Mouse (Mus musculus): Measurements from ENCODE around the gene Tgm2. TPM values are rescaled to one million over a fixed set of nuclear protein-coding genes. Genes with fewer than 3 reads are reported as not detected.

Gene Tgm2
- polyA plus RNA-seq, 1 experiment from 2014 or later = 93.1 TPM

DNA sequence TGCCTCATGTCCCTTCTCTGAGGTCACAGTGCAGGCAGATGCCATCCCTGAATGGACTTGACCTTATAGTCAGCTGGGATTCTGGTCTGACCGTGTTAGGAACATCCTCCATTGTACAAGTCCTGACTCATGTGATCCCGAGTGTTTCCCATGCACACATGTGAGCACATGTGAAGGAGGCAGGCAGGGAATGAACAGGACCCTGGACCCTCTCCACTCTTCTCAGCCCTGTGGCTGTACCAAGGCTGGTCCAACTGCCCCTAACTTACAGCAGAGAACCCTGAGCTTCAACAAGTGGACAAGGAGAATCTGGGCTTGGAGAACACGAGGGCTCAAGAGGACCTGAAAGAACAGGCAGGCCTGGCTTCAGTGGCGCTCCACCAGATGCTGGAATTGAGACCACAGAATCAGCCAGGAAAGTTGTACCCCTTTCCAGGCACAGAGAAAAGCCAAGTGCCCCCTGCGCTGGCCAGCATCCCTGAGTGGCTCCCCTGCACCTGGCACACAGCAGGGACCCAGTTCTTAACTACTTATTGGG is 639 bp downstream of the Tgm2 start:
- ATAC-seq (ENCODE audit: insufficient read depth, low FRiP score, low read depth) = no peak
- H3K4me3 ChIP-seq (replicated peaks) = peak overlapping the region; percentile 60

DNA sequence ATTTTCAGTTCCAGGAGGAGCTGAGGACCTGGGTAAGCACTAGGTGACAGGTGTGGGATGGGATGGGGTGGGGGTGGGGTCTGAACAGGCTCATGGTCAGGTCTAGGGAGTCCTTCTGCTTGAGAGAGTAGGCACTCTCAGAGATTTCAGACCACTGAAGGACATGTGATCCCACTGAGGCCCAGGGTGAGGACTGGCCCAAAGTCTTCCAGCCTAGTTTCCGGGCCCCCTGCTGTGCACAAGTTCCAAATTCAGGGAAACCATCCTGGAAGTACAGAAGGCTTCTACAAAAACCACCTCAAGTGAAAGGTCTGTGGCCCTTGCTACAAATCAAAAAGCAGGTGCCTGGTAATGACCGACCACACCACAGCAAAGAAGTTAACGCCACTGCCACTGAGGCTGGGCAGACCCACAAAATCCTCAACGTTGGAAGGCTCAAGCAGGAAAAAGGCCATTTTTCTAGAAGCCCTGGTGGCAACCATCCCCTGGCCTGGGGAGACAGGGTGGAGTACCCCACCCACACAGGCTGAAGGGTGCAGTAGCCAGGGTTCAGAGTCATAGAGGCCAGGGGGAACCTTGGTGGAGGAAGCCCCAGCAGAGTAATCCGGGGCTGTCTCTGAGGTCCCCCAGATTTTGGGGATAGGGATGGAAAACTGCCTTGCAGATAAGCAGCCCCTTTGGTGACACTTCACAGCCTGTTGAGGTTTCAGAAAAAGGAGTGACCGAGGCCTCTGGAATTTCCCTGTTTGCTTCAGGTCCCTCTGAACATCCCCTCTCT is 1.3 kb downstream of the Tgm2 start:
- no peak for ATAC-seq (ENCODE audit: insufficient read depth, low FRiP score, low read depth)
- H3K4me3 ChIP-seq (replicated peaks) = peak overlapping the region; percentile 60
- 66% methylated on average over 6 of the region's 6 CpGs for WGBS
- no peaks in the 10 kb centered on the region for H3K9me3 ChIP-seq
- no peaks in the 10 kb centered on the region for H3K36me3 ChIP-seq
- H3K27me3 ChIP-seq (replicated peaks) = no peaks in the 10 kb centered on the region
- H3K9ac ChIP-seq = peak overlapping the region; percentile 65; the same call in 1 of the 2 replicates
- peak overlapping the region; percentile 72 for H3K4me2 ChIP-seq
- H3K4me1 ChIP-seq = peaks cover 43% of the 10 kb centered on the region
- H3K27ac ChIP-seq = no peak overlapping the region

More for the DNA sequence above, 639 bp downstream of the Tgm2 start:
- peaks cover 37% of the 10 kb centered on the region for H3K4me1 ChIP-seq
- peak overlapping the region; percentile 44 for H3K27ac ChIP-seq
- no peaks in the 10 kb centered on the region for H3K27me3 ChIP-seq (replicated peaks)
- no peaks in the 10 kb centered on the region for H3K36me3 ChIP-seq
- H3K4me2 ChIP-seq = peak overlapping the region; percentile 72
- H3K9ac ChIP-seq = peak overlapping the region; percentile 65
- H3K9me3 ChIP-seq = no peaks in the 10 kb centered on the region
- WGBS = 57% methylated on average over 5 of the region's 5 CpGs

DNA sequence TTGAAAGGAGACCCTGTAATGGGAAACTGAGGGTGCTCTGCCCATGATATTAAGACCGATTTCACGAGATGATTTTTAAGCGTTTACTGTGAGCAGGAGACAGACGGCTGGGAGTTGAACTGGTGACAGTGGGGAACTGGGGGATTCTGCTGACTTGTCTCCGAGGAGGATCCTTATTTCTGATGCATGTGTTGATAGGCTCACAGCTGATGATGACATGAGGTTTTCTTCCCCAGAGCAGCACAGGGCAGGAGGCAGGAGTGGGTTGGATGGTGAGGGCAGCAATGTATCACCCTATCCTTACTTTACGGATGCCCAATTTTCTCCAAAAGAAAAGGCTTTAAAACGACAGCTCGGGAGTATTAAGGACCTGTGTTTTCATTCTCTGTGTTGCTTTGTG is 2.0 kb downstream of the Tgm2 start:
- Histone ChIP-seq H3K4me2 (peak overlapping the region; percentile 72), H3K27ac (peak overlapping the region; percentile 19; the same call in 1 of the 2 replicates), H3K4me3 (replicated peaks) (peak overlapping the region; percentile 60; the same call in 1 of the 2 replicates), H3K27me3 (replicated peaks) (no peaks in the 10 kb centered on the region), H3K9me3 (no peaks in the 10 kb centered on the region), H3K36me3 (no peaks in the 10 kb centered on the region), H3K9ac (no peak overlapping the region), H3K4me1 (peaks cover 49% of the 10 kb centered on the region)
- ATAC-seq (ENCODE audit: insufficient read depth, low FRiP score, low read depth) = no peak
- WGBS = 51% methylated on average over 8 of the region's 8 CpGs

DNA sequence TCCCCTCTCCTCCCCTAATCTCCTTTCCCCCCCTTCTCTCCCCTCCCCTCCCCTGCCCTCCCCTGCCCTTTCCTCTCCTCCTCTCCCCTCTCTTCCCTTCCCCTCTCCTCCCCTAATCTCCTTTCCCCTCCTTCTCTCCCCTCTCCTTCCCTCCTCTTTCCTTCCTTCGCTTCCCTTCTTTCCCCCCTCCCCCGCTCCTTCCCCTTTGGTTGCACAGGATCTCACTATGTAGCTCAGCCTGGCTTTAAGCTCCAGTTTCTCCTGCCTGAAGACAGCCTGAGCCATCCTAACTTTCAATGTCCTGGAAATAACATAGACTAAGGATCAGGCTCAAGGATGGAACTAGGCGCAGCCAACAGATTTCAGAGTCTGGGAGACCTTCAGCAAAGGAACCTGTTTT is 2.4 kb downstream of the Tgm2 start:
- Histone ChIP-seq H3K4me2 (peak overlapping the region; percentile 72), H3K4me1 (peaks cover 49% of the 10 kb centered on the region), H3K27me3 (replicated peaks) (no peaks in the 10 kb centered on the region), H3K27ac (peak overlapping the region; percentile 19; the same call in 1 of the 2 replicates), H3K9ac (no peak overlapping the region), H3K4me3 (replicated peaks) (peak overlapping the region; percentile 60; the same call in 1 of the 2 replicates), H3K9me3 (no peaks in the 10 kb centered on the region), H3K36me3 (no peaks in the 10 kb centered on the region)
- 46% methylated on average over 3 of the region's 3 CpGs for WGBS
- ATAC-seq (ENCODE audit: insufficient read depth, low FRiP score, low read depth) = no peak

DNA sequence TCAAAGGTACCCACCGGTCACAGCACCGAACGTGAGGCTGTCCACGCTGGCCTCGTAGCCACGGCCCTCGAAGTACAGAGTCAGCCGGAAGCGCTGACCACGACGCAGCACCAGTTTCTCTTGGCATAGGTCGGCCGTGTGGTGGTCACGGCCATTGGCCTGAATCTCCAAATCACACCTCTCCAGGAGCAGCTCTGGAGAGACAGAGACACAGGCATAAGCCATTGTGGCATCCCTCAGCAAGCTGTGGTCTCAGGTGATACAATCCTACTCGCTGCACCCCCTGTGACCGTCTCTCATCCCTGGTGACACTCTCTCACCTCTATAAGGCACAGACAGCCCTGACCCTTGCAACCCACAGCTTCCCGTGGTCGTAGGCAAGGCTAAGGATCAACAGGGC is 3.3 kb downstream of the Tgm2 start:
- peaks cover 49% of the 10 kb centered on the region for H3K4me1 ChIP-seq
- H3K9ac ChIP-seq = no peak overlapping the region
- H3K27ac ChIP-seq = peak overlapping the region; percentile 72; the same call in 1 of the 2 replicates
- no peaks in the 10 kb centered on the region for H3K27me3 ChIP-seq (replicated peaks)
- no peaks in the 10 kb centered on the region for H3K9me3 ChIP-seq
- 80% methylated on average over 18 of the region's 18 CpGs for WGBS
- no peak overlapping the region for H3K4me3 ChIP-seq (replicated peaks)
- ATAC-seq (ENCODE audit: insufficient read depth, low FRiP score, low read depth) = no peak
- peak overlapping the region; percentile 36 for H3K4me2 ChIP-seq
- no peaks in the 10 kb centered on the region for H3K36me3 ChIP-seq

DNA sequence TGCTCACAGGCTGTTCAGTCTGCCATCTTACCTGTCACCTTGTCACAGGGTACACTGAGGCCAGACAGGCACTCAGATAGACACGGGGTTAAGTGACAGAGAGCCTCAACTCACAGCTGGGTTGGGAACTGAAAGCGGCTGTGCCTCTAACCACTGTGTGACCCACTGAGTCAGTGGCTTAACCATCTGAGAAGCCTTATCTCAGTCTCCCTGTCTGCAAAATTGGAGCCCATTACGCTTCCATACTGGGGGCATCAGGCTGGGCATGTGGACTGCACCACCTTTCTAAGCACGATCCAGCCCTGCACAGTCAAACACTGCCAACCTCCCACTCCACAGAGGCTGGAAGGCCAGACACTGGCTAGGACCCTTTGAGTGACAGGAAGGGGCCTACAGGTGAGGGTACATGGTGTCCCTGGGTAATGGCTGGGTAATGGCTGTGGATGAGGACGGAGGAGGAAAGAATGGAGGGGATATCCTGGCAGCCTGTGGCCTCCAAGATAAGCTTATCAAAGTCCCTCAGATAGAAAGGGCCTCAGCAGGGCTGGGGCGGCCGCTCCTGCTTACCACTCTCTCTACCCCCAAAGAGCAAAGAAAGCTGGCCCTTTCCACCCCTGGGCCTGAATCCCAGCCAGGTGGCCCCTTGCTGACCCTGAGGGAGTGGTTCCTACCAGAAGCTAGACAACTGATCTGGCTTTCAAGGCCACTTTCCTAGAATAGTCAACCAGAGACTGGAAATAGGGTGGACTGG is 4.4 kb downstream of the Tgm2 start:
- Histone ChIP-seq H3K9me3 (no peaks in the 10 kb centered on the region), H3K4me1 (peaks cover 54% of the 10 kb centered on the region), H3K4me3 (replicated peaks) (no peak overlapping the region), H3K4me2 (no peak overlapping the region), H3K27ac (peak overlapping the region; percentile 72), H3K27me3 (replicated peaks) (no peaks in the 10 kb centered on the region), H3K9ac (no peak overlapping the region), H3K36me3 (no peaks in the 10 kb centered on the region)
- 68% methylated on average over 7 of the region's 7 CpGs for WGBS
- peak; percentile 76 for ATAC-seq (ENCODE audit: insufficient read depth, low FRiP score, low read depth)

DNA sequence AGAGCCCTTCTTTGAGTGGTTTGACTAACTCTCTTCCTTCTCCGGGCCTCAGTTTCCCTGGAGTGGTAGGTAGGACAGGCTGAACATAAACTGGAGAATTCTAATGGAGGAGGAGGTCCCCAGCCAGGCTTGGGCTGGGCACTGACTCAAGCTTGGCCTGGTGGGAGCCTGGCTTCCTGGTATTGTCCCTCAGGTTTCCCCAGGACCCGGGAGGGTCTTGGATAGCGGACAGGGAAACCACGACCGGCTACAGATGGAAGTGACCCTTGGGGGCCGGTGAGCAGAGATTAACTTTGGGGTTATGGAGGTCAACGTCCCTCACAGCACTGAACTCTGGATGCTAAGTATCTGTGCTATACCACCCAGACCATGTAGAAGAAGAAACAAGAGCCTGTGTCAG is 5.0 kb downstream of the Tgm2 start:
- Histone ChIP-seq H3K4me2 (no peak overlapping the region), H3K9ac (no peak overlapping the region), H3K4me1 (peaks cover 54% of the 10 kb centered on the region), H3K9me3 (no peaks in the 10 kb centered on the region), H3K36me3 (no peaks in the 10 kb centered on the region), H3K4me3 (replicated peaks) (no peak overlapping the region), H3K27ac (peak overlapping the region; percentile 72; the same call in 1 of the 2 replicates), H3K27me3 (replicated peaks) (no peaks in the 10 kb centered on the region)
- 75% methylated on average over 7 of the region's 7 CpGs for WGBS
- no peak for ATAC-seq (ENCODE audit: insufficient read depth, low FRiP score, low read depth)

DNA sequence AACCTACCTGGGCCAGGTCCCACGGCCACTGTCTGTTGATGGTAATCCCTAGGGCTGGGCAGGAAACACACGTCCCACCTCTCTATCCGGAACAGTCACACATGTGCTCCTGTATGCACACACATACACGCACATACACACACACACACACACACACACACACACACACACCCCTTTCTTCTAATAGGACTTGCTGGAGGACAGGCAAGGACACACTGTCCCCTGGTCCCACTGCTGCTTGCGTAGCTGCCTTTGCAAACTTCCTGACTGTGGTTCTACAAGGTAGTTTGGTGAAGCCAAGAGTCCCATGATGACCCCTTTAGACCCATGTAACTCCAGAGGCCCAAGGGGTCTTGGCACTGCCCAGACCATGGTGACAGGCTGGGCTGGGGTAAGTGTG is 5.6 kb downstream of the Tgm2 start:
- Histone ChIP-seq H3K4me2 (no peak overlapping the region), H3K9me3 (no peaks in the 10 kb centered on the region), H3K27ac (peak overlapping the region; percentile 61; the same call in 1 of the 2 replicates), H3K36me3 (no peaks in the 10 kb centered on the region), H3K9ac (no peak overlapping the region), H3K27me3 (replicated peaks) (no peaks in the 10 kb centered on the region), H3K4me1 (peaks cover 54% of the 10 kb centered on the region), H3K4me3 (replicated peaks) (no peak overlapping the region)
- 75% methylated on average over 5 of the region's 5 CpGs for WGBS
- ATAC-seq (ENCODE audit: insufficient read depth, low FRiP score, low read depth) = no peak

DNA sequence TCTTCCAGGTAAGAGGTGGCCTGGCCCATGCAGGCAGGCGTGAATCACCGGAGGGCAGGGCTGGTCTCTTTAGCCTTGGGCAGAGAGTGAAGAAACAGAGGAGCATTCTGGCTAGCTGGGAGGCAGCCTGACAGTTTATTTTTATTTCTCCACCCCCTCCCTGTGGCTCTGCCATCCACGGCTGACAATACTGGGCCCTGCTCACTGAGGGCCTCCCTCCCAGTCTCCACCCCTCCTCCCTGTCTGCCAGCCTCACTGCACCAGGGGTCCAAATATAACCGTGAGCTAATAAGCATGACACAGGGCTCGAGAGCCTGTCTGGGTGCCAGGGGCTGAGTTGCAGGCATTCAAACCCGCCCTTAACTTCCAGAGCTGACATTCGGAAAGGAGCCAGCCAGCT is 6.6 kb downstream of the Tgm2 start:
- Histone ChIP-seq H3K36me3 (0 out of 2 replicates have a peak, but pooled peaks cover 5% of the 10 kb centered on the region), H3K9me3 (no peaks in the 10 kb centered on the region), H3K9ac (no peak overlapping the region), H3K4me2 (no peak overlapping the region), H3K4me3 (replicated peaks) (no peak overlapping the region), H3K27ac (peak overlapping the region; percentile 54; the same call in 1 of the 2 replicates), H3K27me3 (replicated peaks) (no peaks in the 10 kb centered on the region), H3K4me1 (peaks cover 49% of the 10 kb centered on the region)
- 0 out of 2 replicates have a peak, but pooled peaks have one; percentile 12 for ATAC-seq (ENCODE audit: insufficient read depth, low FRiP score, low read depth)
- 49% methylated on average over 7 of the region's 7 CpGs for WGBS

DNA sequence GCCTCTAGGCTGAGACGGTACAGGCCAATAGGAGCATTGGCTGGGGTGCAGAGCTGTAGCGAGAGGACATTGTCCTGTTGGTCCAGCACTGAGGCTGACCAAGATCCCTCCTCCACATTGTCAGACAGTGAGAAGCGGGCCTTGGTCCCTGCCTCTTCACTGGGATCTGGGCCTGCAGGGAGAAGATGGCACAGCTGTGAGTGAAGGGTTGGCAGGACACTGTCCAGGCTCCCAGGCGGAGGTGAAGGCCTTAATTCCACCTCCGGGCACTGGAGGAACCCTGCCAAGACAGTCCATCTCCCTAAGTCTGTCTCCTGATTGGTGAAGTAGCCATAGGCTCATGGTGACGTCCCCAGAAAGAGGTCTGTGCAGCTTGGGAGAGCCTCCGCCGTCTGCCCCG is 7.5 kb downstream of the Tgm2 start:
- no peaks in the 10 kb centered on the region for H3K9me3 ChIP-seq
- H3K4me2 ChIP-seq = no peak overlapping the region
- no peaks in the 10 kb centered on the region for H3K27me3 ChIP-seq (replicated peaks)
- H3K9ac ChIP-seq = no peak overlapping the region
- no peak overlapping the region for H3K4me3 ChIP-seq (replicated peaks)
- H3K36me3 ChIP-seq = 0 out of 2 replicates have a peak, but pooled peaks cover 5% of the 10 kb centered on the region
- peaks cover 45% of the 10 kb centered on the region for H3K4me1 ChIP-seq
- 95% methylated on average over 9 of the region's 9 CpGs for WGBS
- H3K27ac ChIP-seq = no peak overlapping the region
- no peak for ATAC-seq (ENCODE audit: insufficient read depth, low FRiP score, low read depth)

DNA sequence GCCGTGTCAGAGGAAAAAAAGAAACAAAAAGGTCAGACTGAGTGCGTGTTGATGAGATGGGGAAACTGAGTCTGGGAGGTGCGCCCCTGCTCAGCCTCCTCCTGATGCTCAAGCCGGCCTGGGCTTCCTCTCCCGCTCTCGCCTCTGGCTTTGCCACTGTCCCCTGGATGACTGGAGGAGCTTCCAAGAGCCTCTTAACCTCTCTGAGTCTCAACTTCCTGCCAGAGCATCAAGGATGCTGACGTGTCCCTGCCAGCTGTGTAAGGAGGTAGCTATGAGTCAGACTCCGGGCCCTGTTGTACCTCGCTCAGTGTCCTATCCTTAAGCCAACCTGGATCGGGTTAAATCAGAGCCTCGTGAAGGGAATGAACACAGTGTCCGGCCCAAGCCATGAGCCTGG is 8.5 kb downstream of the Tgm2 start:
- Histone ChIP-seq H3K4me1 (peaks cover 37% of the 10 kb centered on the region), H3K27ac (no peak overlapping the region), H3K36me3 (peaks cover 5% of the 10 kb centered on the region; the same call in 1 of the 2 replicates), H3K9me3 (no peaks in the 10 kb centered on the region), H3K9ac (no peak overlapping the region), H3K27me3 (replicated peaks) (no peaks in the 10 kb centered on the region), H3K4me3 (replicated peaks) (no peak overlapping the region), H3K4me2 (no peak overlapping the region)
- WGBS = 85% methylated on average over 12 of the region's 12 CpGs
- ATAC-seq (ENCODE audit: insufficient read depth, low FRiP score, low read depth) = no peak
